Mouse (Mus musculus) common myeloid progenitor, adult 5-6 weeks (primary cell): Measurements from ENCODE around the gene Kdm3a. TPM values are rescaled to one million over a fixed set of nuclear protein-coding genes. Genes with fewer than 3 reads are reported as not detected.
A peak's percentile ranks its signal among the peaks of the same experiment; 100 is the strongest.

Source experiments
- ATAC-seq: replicated peaks from 2 replicates; pipeline ENCODE4 v1.8.0; 2016; ENCODE audit warnings: low read depth, mild to moderate bottlenecking, moderate TSS enrichment, inconsistent platforms; ENCODE audit not compliant: poor library complexity, severe bottlenecking
- total RNA-seq: library from RNA; stranded (forward); fragments of 200-1000, 187-1606 nt; gene quantifications from 2 replicates; pipeline ENCODE4 v1.2.3, GENCODE M21; 2017

Kdm3a gene
- 47.0 and 58.3 TPM in 2 replicates for total RNA-seq

- peak; percentile 91 for ATAC-seq
These were observed at the start of gene Kdm3a for GRCm38 (mm10) chr6:71632829-71633662. Gene Kdm3a (minus strand): TSS chr6:71632990.

DNA sequence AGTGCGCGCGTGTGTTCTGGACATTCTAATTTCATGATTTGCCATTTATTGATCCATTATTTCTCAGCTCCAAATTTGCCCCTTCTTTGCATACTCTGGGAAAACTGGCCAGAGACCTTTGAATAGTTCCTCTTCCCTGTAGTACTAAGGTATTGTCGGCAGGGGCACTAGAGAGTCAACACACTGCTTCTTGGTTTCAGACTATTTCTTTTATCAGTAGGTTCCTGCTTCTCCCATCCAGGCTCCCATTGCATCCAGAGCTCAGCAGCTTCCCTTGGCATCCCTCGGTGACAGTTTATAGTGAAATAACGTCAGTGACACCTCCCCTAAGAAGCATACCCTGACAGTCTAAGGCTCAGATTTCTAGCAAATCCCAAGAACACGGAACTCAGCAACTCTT, 46.1 kb upstream of the Kdm3a start:
- ATAC-seq: no peak

DNA sequence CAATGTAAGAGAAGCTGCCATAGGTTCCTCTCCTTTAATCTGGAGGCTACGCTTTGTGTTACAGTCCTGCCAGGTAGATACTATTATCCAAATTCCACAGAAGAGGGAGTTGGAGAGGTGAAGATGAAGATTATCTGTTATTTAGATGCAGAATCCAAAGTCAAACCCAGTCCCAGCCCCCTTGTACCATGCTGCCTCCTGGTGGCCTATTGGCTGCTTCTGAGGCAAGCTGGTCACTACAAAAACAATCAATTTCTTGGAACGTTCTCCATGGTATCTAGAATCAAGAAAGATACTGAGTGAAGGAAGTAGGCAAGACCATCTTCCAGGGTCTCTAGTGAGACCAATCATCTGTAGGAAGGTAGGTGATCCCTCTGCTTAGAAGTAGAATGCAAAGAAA, 40.4 kb upstream of the Kdm3a start:
- ATAC-seq: no peak

DNA sequence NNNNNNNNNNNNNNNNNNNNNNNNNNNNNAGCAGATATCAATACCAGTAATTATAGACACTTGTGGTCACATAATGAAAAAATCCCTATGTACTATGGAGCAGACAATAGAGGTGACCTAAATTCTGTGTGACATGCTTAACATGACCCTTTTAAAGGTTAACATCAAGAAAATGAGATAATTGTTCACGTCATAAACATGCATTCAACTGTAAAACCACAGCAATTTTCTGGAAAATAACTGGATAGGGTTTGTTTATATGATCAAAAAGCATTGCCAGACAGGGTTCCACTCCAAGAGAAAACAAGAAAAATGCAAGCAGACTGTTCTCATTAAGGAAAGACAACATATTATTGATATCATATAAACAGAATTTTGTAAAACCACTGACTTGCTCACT, 31.7 kb upstream of the Kdm3a start:
- ATAC-seq: no peak

- no peak for ATAC-seq
These were observed 25.5 kb upstream of the Kdm3a start for GRCm38 (mm10) chr6:71658290-71658689.

DNA sequence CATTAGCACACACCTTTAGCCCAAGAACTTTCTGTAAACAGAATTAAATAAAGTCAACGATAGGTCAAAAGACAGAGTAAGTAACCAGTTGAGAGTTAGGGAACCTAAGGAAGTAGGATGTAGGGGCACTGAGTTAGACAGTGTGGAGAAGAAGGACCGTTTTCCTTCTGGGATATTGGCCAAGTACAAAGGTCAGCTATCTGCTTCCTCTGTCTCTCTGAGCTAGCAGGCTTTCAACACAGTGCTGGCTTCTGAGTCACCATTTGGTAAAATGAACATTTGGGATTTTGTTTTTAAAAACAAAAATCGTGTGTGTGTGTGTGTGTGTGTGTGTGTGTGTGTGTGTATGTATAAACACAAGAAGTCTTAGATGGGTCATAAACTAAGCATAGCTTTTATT, 23.0 kb upstream of the Kdm3a start:
- ATAC-seq: no peak

GRCm38 (mm10) chr6:71651868-71652267, 19.1 kb upstream of the Kdm3a start:
- no peak for ATAC-seq

DNA sequence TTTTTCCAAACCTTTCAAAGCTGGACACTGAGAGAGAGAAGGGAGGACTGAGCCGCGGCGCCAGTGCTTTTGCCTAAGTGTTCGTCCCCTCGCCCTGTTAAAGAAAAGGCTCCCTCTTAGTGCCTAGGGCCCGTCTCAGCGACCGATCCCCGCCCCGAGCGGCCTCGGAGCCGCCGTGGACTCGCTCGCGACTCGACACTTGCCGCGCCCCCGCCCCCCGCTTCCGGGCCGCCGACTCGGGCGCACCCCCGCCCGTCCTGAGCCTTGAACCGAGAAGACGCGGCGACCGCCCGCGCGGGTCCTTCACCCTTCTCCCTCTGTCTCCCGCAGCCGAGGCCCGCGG, 333 bp downstream of the Kdm3a start:
- ATAC-seq: no peak

- no peak for ATAC-seq
These were observed 906 bp downstream of the Kdm3a start for GRCm38 (mm10) chr6:71631706-71632461.

DNA sequence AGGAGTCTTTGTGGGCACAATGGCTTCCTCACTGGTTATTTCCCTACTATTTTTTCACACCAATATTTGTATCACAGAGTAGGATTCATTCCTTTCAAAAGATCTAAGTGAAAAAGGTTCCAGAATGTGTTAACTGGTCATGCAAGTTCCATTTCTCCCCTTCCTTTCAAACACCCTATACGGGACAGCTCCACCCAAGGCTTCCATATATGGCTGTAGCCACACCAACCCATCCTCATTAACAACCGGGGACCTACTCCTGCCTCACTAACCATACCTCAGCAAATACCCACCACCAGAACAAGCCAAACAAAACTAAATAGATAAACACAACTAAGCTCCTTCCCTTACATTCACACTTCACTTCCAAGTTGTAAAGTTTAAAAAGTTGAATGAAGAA, 1.6 kb downstream of the Kdm3a start:
- ATAC-seq: no peak

- no peak for ATAC-seq
These were observed 5.5 kb downstream of the Kdm3a start for GRCm38 (mm10) chr6:71627325-71627724.

DNA sequence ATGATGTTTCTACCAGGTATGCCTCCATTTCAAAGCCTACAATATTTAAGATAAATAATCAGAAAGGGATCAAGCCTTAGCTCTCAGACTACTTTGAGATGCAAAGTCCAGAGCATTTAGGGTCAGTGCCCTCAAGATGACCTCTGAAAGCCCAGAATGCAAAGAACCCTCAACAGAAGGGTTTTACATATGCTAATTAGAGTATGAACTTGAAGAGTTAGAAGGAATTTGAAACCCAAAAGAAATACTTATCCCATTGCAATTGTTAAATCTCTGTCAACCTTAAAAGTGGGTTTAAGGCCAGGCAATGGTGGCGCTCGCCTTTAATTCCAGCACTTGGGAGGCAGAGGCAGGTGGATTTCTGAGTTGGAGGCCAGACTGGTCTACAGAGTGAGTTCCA, 6.8 kb downstream of the Kdm3a start:
- no peak for ATAC-seq

- ATAC-seq: no peak
These were observed 8.1 kb downstream of the Kdm3a start for GRCm38 (mm10) chr6:71624723-71625122.

DNA sequence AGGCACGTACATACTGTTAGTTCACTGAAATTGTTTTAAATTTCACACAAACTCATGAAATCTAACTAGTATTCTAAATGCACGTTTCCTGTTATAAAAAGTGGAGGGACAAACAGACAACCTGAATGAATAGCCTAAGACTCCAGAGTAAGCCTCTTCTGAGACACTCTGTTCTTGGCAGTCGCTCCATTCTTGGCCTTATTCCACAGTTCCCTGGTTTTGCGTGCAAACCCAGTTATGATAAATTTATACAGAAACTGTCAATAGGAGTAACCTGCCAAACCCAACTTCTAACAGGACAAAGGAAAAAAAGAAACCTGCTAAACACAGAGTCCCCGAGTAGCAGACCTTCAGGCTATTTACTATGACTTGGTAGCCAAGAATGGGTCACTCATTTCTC, 10.8 kb downstream of the Kdm3a start:
- ATAC-seq: no peak

GRCm38 (mm10) chr6:71621551-71621950, 11.2 kb downstream of the Kdm3a start:
- ATAC-seq: no peak

DNA sequence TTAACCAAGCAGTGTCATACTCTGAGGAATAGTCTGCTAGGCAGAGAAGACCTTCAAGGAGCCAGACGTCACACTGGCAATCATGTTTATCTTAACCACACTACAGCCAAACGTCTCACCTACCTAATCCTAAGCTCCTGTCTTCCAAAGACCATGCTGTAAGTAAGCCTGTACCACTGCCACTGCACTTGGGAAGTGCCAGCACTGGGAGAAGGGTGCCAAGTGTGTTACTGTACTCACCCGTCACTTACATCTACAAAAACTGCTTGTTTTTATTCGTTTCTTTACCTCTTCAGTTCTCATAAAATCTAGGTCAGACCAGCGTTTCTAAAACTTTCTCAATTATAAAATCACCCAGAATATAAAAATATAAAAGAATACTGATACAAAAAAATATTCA, 15.8 kb downstream of the Kdm3a start:
- ATAC-seq: no peak

- no peak for ATAC-seq
These were observed 19.6 kb downstream of the Kdm3a start for GRCm38 (mm10) chr6:71613225-71613624.

DNA sequence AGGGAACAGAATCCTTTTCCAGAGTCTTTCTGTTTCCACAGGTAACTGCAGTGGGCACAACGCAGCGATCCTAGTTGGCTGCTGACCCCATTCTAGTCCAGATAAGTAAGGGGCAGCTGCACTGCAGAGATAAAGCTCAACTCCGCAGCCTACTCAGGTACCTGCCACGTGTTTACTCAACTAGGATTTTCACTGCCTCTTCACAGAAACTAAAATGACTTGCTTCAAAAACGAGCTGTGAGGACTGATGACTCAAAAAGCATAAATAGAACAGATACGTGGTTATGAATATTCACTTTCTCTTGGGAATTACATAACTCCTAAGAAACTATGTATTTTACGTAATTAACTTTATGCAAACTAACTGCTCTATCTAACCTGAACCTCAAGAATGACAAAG, 22.8 kb downstream of the Kdm3a start:
- no peak for ATAC-seq

DNA sequence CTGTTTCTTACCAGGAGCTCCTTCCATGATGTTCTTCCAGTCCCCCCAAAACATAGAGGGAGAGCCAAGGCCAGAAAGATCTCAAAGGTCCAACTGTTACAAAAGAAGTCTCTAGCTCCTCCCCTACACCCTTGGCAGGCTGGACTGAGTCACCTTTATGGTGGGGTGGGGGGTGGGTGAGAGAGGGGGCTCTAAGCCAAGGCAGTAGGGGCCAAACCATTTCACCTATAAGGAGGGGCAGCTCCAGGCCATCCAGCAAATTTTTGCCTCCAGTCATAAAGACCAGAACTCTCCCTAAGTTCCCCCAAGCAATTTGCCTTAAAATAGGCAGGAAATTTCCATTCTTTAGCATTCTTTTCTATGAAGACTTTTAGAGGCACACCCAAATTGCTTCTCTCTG, 23.8 kb downstream of the Kdm3a start:
- no peak for ATAC-seq

DNA sequence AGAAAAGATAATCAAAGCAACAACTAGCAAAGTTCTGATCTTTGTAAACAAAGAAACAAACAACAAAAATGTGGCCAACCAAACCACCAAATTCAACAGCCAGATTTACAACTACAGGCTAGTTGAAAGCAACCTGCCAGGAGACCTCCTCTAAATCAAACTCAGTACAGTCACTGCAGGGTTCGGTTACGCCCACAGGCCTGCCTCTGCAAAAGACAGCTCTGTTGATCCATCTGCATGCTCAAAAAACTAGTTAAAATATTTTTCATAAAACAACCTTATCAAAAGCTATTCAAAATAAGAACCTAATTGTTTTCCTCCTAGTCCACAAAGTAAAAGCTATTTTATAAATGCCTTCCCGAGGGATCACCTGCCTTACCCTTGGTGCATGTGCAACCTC, 25.0 kb downstream of the Kdm3a start:
- ATAC-seq: no peak

GRCm38 (mm10) chr6:71590154-71590553, 42.6 kb downstream of the Kdm3a start:
- no peak for ATAC-seq

DNA sequence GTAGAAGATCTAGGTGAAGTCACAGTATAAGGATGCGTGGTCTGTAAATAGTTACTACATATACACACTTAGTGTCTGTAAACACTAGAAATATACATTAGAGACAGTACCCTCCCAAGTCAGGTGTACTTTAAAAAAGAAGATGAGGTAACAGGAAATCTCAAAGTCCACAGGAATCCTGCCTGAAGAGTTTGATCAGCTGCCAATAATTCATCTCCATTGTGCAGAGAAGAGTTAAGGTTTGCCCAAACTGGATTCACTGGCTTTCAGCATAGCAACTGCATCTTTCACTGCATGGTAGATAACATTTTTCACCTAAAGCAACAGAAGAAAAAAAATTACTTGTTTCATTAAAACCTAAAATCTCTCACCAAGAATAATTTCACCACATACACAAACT, 43.4 kb downstream of the Kdm3a start:
- ATAC-seq: no peak
